Mouse (Mus musculus): ENCODE data around the gene Cct5.

DNA sequence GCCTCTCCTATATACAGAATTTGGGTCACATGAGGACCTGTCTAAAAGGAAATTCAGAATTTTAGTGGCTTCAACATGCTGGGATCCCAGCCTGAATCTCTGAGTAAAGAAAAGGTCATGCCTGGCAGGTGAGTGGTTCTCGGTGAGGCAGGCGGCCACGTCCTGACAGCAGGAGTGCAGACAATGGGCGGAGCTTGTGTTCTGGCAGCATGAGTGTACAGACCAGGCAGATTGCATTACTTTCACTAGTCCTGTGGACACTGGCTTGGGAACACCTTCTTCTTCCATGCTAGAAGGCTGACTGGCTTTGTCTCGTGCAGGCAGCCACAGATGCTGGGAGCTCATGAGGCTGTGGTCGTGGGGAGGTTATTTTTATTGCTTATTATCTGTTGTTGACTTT, 5.2 kb upstream of the Cct5 start:
- TF ChIP-seq ZC3H11A (IDR thresholded peaks at IDR 0.05; ENCODE audit: low read depth, low read length) (no peak), CTCF (IDR thresholded peaks at IDR 0.05 in 2 of 3, conservative IDR thresholded peaks at IDR 0.05 in 1 of 3; ENCODE audit: control insufficient read depth in 1 of 3, insufficient read depth in 1 of 3, low read depth in 2 of 3, low read length in 3 of 3, poor library complexity in 1 of 3, severe bottlenecking in 1 of 3) (no peak), EP300 (IDR thresholded peaks at IDR 0.05; ENCODE audit: low read depth in 1 of 2, low read length in 2 of 2) (no peak), ZNF384 (IDR thresholded peaks at IDR 0.05; ENCODE audit: low read depth, low read length) (no peak), POLR2A (IDR thresholded peaks at IDR 0.05; ENCODE audit: control insufficient read depth in 1 of 2, insufficient read depth in 1 of 2, low read depth in 1 of 2, low read length in 2 of 2, poor library complexity in 1 of 2) (no peak), USF1 (IDR thresholded peaks at IDR 0.05; ENCODE audit: low read depth, low read length) (no peak), JUND (IDR thresholded peaks at IDR 0.05; ENCODE audit: low read depth, low read length) (no peak), MAX (IDR thresholded peaks at IDR 0.05; ENCODE audit: low read length) (no peak), KAT2A (conservative IDR thresholded peaks at IDR 0.05; ENCODE audit: low read depth, low read length) (no peak), MAZ (IDR thresholded peaks at IDR 0.05; ENCODE audit: low read depth, low read length) (no peak), GABPA (IDR thresholded peaks at IDR 0.05; ENCODE audit: low read depth, low read length) (no peak), CHD1 (IDR thresholded peaks at IDR 0.05; ENCODE audit: low read depth, low read length) (no peak)

All from MEL (cell line).